Mouse (Mus musculus) hindbrain, embryonic 11.5 days (tissue): ENCODE data around the gene Mall. TPM values are rescaled to one million over a fixed set of nuclear protein-coding genes. Genes with fewer than 3 reads are reported as not detected.
A peak's percentile ranks its signal among the peaks of the same experiment; 100 is the strongest.

Source experiments
- ATAC-seq: fragments of 200-750 bp; cut with Nextera tagmentation; 2 replicates; pipeline ENCODE4 v1.8.0; 2017; ENCODE audit warnings: mild to moderate bottlenecking, moderate TSS enrichment, moderate library complexity; ENCODE audit not compliant: low FRiP score
- DNase-seq: peaks from one replicate; pipeline ENCODE4 v3.0.0-alpha.2; 2015; ENCODE audit warnings: low spot score
- H3K27ac ChIP-seq: fragments of 300-500 bp; sonication (generic); 2 replicates; pipeline ENCODE4 v1.5.1; 2014; ENCODE audit warnings: mild to moderate bottlenecking, low read depth, low read length
- H3K27me3 ChIP-seq: fragments of 300-500 bp; sonication (generic); 2 replicates; pipeline ENCODE4 v1.6.1; 2014; ENCODE audit warnings: mild to moderate bottlenecking, low read length, moderate library complexity, mixed read lengths; ENCODE audit not compliant: control insufficient read depth, insufficient read depth
- H3K36me3 ChIP-seq: fragments of 300-500 bp; sonication (generic); 2 replicates; pipeline ENCODE4 v1.6.1; 2014; ENCODE audit warnings: mild to moderate bottlenecking, low read length, moderate library complexity, mixed read lengths; ENCODE audit not compliant: control insufficient read depth, insufficient read depth
- H3K4me1 ChIP-seq: fragments of 300-500 bp; sonication (generic); replicated peaks from 2 replicates; pipeline ENCODE4 v1.6.1; 2014; ENCODE audit warnings: low read length, mixed read lengths; ENCODE audit not compliant: control insufficient read depth, insufficient read depth
- H3K4me2 ChIP-seq: fragments of 300-500 bp; sonication (generic); replicated peaks from 2 replicates; pipeline ENCODE4 v1.6.1; 2014; ENCODE audit warnings: mild to moderate bottlenecking, low read depth, low read length
- H3K4me3 ChIP-seq: fragments of 300-500 bp; sonication (generic); 2 replicates; pipeline ENCODE4 v1.5.1; 2014; ENCODE audit warnings: low read depth, low read length
- H3K9ac ChIP-seq: fragments of 300-500 bp; sonication (generic); 2 replicates; pipeline ENCODE4 v1.6.1; 2014; ENCODE audit warnings: low read depth, low read length
- H3K9me3 ChIP-seq: fragments of 300-500 bp; sonication (generic); 2 replicates; pipeline ENCODE4 v1.6.1; 2016; ENCODE audit warnings: low read length; ENCODE audit not compliant: control insufficient read depth
- WGBS: fragments of 180-500 bp; shearing (Covaris S2); extraction: QIAGEN DNeasy Blood & Tissue Kit; methylation state at CpG from one replicate; pipeline ENCODE4 v1.1.7; 2014; 5-methylcytosine and 5-hydroxymethylcytosine counted together
- polyA plus RNA-seq: library from polyadenylated mRNA; unstranded; fragments of >200 nt; fragmentation: Nextera tagmentation; extraction: Ambion mirVana; gene quantifications from 2 replicates; pipeline ENCODE4 v1.2.1, GENCODE M21; 2014

Mall gene
- 1.4 and 1.9 TPM in 2 replicates for polyA plus RNA-seq

- Histone ChIP-seq H3K4me2 (peak within 1 kb of the TSS; percentile 28), H3K27me3 (peaks cover 8% of the 10 kb centered on the region; the same call in 1 of the 2 replicates), H3K9me3 (no peaks in the 10 kb centered on the region), H3K27ac (no peak within 1 kb of the TSS), H3K4me3 (no peak within 1 kb of the TSS), H3K4me1 (no peaks in the 10 kb centered on the region), H3K36me3 (no peaks in the 10 kb centered on the region), H3K9ac (no peak within 1 kb of the TSS)
- WGBS, result 2% methylated on average over 26 of the region's 26 CpGs
- ATAC-seq (no peak), DNase-seq (no peak)
These were observed at the start of gene Mall for GRCm38 (mm10) chr2:127729671-127730070. Gene Mall (minus strand): TSS chr2:127729932.

DNA sequence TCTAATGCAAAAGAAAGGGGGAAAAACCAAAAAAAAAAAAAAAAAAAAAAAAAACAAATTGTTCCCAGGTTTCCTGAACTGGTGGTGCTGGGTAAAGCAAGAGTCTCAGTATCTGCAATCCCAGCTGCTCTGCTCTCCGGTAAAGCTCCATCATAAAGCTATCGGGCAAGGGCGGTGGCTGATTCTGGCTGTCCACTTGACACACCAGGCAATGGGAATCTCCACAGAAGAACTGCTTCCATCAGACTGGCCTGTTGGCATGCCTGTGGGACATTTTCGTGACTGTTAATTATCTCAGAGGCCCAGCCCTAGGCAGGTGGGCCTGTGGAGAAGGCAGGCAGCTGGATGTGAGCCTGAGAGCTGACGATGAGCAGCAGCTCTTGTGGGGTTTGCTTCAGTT, 48.7 kb upstream of the Mall start:
- Histone ChIP-seq H3K4me2 (no peak overlapping the region), H3K4me1 (no peaks in the 10 kb centered on the region), H3K9me3 (no peaks in the 10 kb centered on the region), H3K9ac (no peak overlapping the region), H3K4me3 (no peak overlapping the region), H3K27ac (no peak overlapping the region), H3K27me3 (no peaks in the 10 kb centered on the region), H3K36me3 (0 out of 2 replicates have a peak, but pooled peaks cover 2% of the 10 kb centered on the region)
- DNase-seq (no peak), ATAC-seq (no peak)
- WGBS, result 92% methylated on average over 5 of the region's 5 CpGs

DNA sequence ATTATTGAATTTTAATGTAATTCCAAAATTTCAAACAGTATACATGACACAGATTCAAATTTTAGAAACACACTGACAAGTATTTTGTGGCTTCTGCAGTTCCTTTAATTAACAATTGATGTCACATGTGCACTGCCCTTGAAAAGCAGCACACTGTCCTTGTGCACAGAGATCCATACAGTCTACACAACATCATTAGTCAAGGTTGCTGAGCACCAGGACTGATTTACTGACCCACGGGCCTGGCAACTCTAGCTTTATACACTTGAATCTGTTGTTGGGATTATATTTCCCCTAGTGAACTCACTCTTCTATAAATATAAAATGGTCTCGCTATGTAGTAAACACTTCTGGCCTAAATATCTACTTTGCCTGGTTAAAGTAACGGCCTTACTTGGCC, 45.3 kb upstream of the Mall start:
- WGBS, result 80% methylated on average over 3 of the region's 3 CpGs
- Histone ChIP-seq H3K4me3 (no peak overlapping the region), H3K4me1 (no peaks in the 10 kb centered on the region), H3K27me3 (no peaks in the 10 kb centered on the region), H3K9me3 (no peaks in the 10 kb centered on the region), H3K4me2 (no peak overlapping the region), H3K27ac (no peak overlapping the region), H3K36me3 (0 out of 2 replicates have a peak, but pooled peaks cover 2% of the 10 kb centered on the region), H3K9ac (no peak overlapping the region)
- no peak for DNase-seq
- ATAC-seq, result no peak

GRCm38 (mm10) chr2:127774578-127774941, 44.8 kb upstream of the Mall start:
- WGBS, result 17% methylated on average over 1 of the region's 1 CpGs
- Histone ChIP-seq H3K9ac (no peak overlapping the region), H3K4me2 (no peak overlapping the region), H3K27ac (no peak overlapping the region), H3K9me3 (no peaks in the 10 kb centered on the region), H3K27me3 (no peaks in the 10 kb centered on the region), H3K36me3 (0 out of 2 replicates have a peak, but pooled peaks cover 2% of the 10 kb centered on the region), H3K4me1 (no peaks in the 10 kb centered on the region), H3K4me3 (no peak overlapping the region)
- ATAC-seq (0 out of 2 replicates have a peak, but pooled peaks have one; percentile 7), DNase-seq (no peak)

- Histone ChIP-seq H3K9me3 (no peaks in the 10 kb centered on the region), H3K4me3 (no peak overlapping the region), H3K27me3 (no peaks in the 10 kb centered on the region), H3K9ac (no peak overlapping the region), H3K4me2 (no peak overlapping the region), H3K27ac (no peak overlapping the region; the same call in 1 of the 2 replicates), H3K4me1 (no peaks in the 10 kb centered on the region), H3K36me3 (no peaks in the 10 kb centered on the region)
- 63% methylated on average over 15 of the region's 15 CpGs for WGBS
- ATAC-seq (0 out of 2 replicates have a peak, but pooled peaks have one; percentile 19), DNase-seq (peak; percentile 15)
These were observed 44.3 kb upstream of the Mall start for GRCm38 (mm10) chr2:127773938-127774577.

GRCm38 (mm10) chr2:127761587-127761986, 31.9 kb upstream of the Mall start:
- H3K4me1 ChIP-seq, result no peaks in the 10 kb centered on the region
- no peak for ATAC-seq
- no peak overlapping the region for H3K27ac ChIP-seq
- DNase-seq, result no peak
- H3K27me3 ChIP-seq, result no peaks in the 10 kb centered on the region
- no peaks in the 10 kb centered on the region for H3K36me3 ChIP-seq
- no peaks in the 10 kb centered on the region for H3K9me3 ChIP-seq
- 93% methylated on average over 5 of the region's 5 CpGs for WGBS
- no peak overlapping the region for H3K9ac ChIP-seq
- no peak overlapping the region for H3K4me3 ChIP-seq
- no peak overlapping the region for H3K4me2 ChIP-seq

DNA sequence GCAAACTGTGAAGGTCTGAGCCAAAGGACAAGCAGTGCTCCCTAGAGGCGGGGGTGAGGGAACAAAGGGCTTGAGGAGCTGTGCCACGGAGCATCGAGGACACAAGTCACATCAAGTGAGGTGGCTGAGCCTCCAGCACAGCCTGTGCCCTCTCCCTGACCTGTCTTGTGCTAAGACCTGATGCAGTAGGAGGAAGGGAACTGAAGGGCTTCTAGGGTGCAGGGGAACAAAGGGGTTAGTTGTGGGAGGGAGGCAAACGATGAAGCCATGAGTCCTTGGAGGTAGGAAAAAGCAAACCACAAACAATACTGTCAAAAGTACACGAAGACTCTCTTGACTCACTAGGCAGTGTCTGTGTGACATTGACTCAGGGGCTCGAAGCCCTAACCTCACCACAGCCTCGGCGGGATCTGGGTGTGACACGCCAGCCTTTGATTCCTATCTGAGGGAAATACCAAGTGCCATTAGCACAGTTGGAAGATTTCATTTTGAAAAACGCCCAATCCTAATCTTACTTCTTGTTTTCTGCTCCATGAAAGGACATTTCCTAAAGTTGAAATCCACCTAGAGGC, 30.8 kb upstream of the Mall start:
- 74% methylated on average over 10 of the region's 10 CpGs for WGBS

GRCm38 (mm10) chr2:127760014-127760413, 30.3 kb upstream of the Mall start:
- H3K36me3 ChIP-seq, result 0 out of 2 replicates have a peak, but pooled peaks cover 2% of the 10 kb centered on the region
- ATAC-seq, result no peak
- WGBS, result 91% methylated on average over 6 of the region's 6 CpGs

More for the DNA sequence above, 30.8 kb upstream of the Mall start:
- Histone ChIP-seq H3K36me3 (0 out of 2 replicates have a peak, but pooled peaks cover 2% of the 10 kb centered on the region), H3K27ac (no peak overlapping the region), H3K9ac (no peak overlapping the region), H3K27me3 (no peaks in the 10 kb centered on the region), H3K9me3 (no peaks in the 10 kb centered on the region), H3K4me1 (no peaks in the 10 kb centered on the region), H3K4me2 (no peak overlapping the region), H3K4me3 (no peak overlapping the region)
- DNase-seq (no peak), ATAC-seq (no peak)

More at GRCm38 (mm10) chr2:127760014-127760413, 30.3 kb upstream of the Mall start:
- Histone ChIP-seq H3K4me3 (no peak overlapping the region), H3K27me3 (no peaks in the 10 kb centered on the region), H3K4me2 (no peak overlapping the region), H3K9me3 (no peaks in the 10 kb centered on the region), H3K27ac (no peak overlapping the region), H3K9ac (no peak overlapping the region), H3K4me1 (no peaks in the 10 kb centered on the region)
- no peak for DNase-seq
